Mouse (Mus musculus) embryonic facial prominence, embryonic 15.5 days (tissue): ENCODE measurements around the gene Utf1. TPM values are rescaled to one million over a fixed set of nuclear protein-coding genes. Genes with fewer than 3 reads are reported as not detected.

Experiments used
- ATAC-seq: fragments of 200-750 bp; cut with Nextera tagmentation; 2 replicates; pipeline ENCODE4 v1.8.0; 2017; ENCODE audit warnings: low read depth, moderate TSS enrichment; ENCODE audit not compliant: insufficient number of reproducible peaks, low FRiP score, low TSS enrichment
- H3K27ac ChIP-seq: fragments of 300-500 bp; sonication (generic); replicated peaks from 2 replicates; pipeline ENCODE4 v1.5.1; 2015; ENCODE audit warnings: mild to moderate bottlenecking, inconsistent platforms
- H3K27me3 ChIP-seq: fragments of 300-500 bp; sonication (generic); 2 replicates; pipeline ENCODE4 v1.6.1; 2015; ENCODE audit warnings: inconsistent platforms
- H3K36me3 ChIP-seq: fragments of 300-500 bp; sonication (generic); 2 replicates; pipeline ENCODE4 v1.6.1; 2015; ENCODE audit warnings: mild to moderate bottlenecking, inconsistent platforms
- H3K4me1 ChIP-seq: fragments of 300-500 bp; sonication (generic); 2 replicates; pipeline ENCODE4 v1.6.1; 2015; ENCODE audit warnings: inconsistent platforms
- H3K4me2 ChIP-seq: fragments of 300-500 bp; sonication (generic); replicated peaks from 2 replicates; pipeline ENCODE4 v1.6.1; 2015; ENCODE audit warnings: mild to moderate bottlenecking, inconsistent platforms
- H3K4me3 ChIP-seq: fragments of 300-500 bp; sonication (generic); replicated peaks from 2 replicates; pipeline ENCODE4 v1.5.1; 2015; ENCODE audit warnings: mild to moderate bottlenecking, inconsistent platforms
- H3K9ac ChIP-seq: fragments of 300-500 bp; sonication (generic); 2 replicates; pipeline ENCODE4 v1.6.1; 2015; ENCODE audit warnings: inconsistent platforms
- H3K9me3 ChIP-seq: fragments of 300-500 bp; sonication (generic); replicated peaks from 2 replicates; pipeline ENCODE4 v1.6.1; 2016; ENCODE audit warnings: inconsistent platforms
- WGBS: fragments of 180-500 bp; shearing (Covaris S2); methylation state at CpG from one replicate; pipeline ENCODE4 v1.1.7; 2015; 5-methylcytosine and 5-hydroxymethylcytosine counted together
- polyA plus RNA-seq: library from polyadenylated mRNA; unstranded; fragments of >200 nt; fragmentation: Nextera tagmentation; extraction: Ambion mirVana; gene quantifications from 2 replicates; pipeline ENCODE4 v1.2.1, GENCODE M21; 2015

Utf1 gene
- polyA plus RNA-seq, 1 experiment from 2014 or later, result 0.17 TPM

- Histone ChIP-seq H3K9ac (no peak overlapping the region), H3K4me1 (peaks cover 19% of the 10 kb centered on the region), H3K27me3 (no peaks in the 10 kb centered on the region), H3K4me2 (no peak overlapping the region), H3K9me3 (no peaks in the 10 kb centered on the region), H3K36me3 (no peaks in the 10 kb centered on the region), H3K4me3 (no peak overlapping the region), H3K27ac (no peak overlapping the region)
- 85% methylated on average over 10 of the region's 10 CpGs for WGBS
- no peak for ATAC-seq
Observed at GRCm38 (mm10) chr7:139974307-139974706, 30.7 kb downstream of the Utf1 start.

GRCm38 (mm10) chr7:139975471-139975870 is 31.9 kb downstream of the Utf1 start:
- no peak for ATAC-seq
- Histone ChIP-seq H3K4me2 (no peak overlapping the region), H3K9me3 (no peaks in the 10 kb centered on the region), H3K4me3 (no peak overlapping the region), H3K36me3 (no peaks in the 10 kb centered on the region), H3K4me1 (peaks cover 14% of the 10 kb centered on the region), H3K27me3 (no peaks in the 10 kb centered on the region), H3K27ac (no peak overlapping the region), H3K9ac (no peak overlapping the region)
- 47% methylated on average over 5 of the region's 5 CpGs for WGBS

- Histone ChIP-seq H3K4me2 (peak within 1 kb of the TSS; percentile 70), H3K4me3 (peak within 1 kb of the TSS; percentile 48), H3K4me1 (peaks cover 14% of the 10 kb centered on the region), H3K36me3 (0 out of 2 replicates have a peak, but pooled peaks cover 3% of the 10 kb centered on the region), H3K27ac (no peak within 1 kb of the TSS), H3K9me3 (no peaks in the 10 kb centered on the region), H3K27me3 (no peaks in the 10 kb centered on the region), H3K9ac (peak within 1 kb of the TSS; percentile 12; the same call in 1 of the 2 replicates)
- peak; percentile 84 for ATAC-seq
- 5% methylated on average over 32 of the region's 32 CpGs for WGBS
Observed at GRCm38 (mm10) chr7:139978278-139978892, 34.8 kb downstream of the Utf1 start, which contains the start of gene 6430531B16Rik. Gene 6430531B16Rik, minus strand, starts transcription at chr7:139978755.

GRCm38 (mm10) chr7:139979011-139979719 is 35.6 kb downstream of the Utf1 start:
- H3K9ac ChIP-seq, result peak overlapping the region; percentile 12; the same call in 1 of the 2 replicates
- H3K4me3 ChIP-seq, result peak overlapping the region; percentile 48
- 38% methylated on average over 13 of the region's 13 CpGs for WGBS
- peak overlapping the region; percentile 70 for H3K4me2 ChIP-seq
- peak; percentile 16; the same call in 1 of the 2 replicates for ATAC-seq
- H3K27me3 ChIP-seq, result no peaks in the 10 kb centered on the region
- peaks cover 14% of the 10 kb centered on the region for H3K4me1 ChIP-seq
- 0 out of 2 replicates have a peak, but pooled peaks cover 3% of the 10 kb centered on the region for H3K36me3 ChIP-seq
- H3K27ac ChIP-seq, result no peak overlapping the region
- H3K9me3 ChIP-seq, result no peaks in the 10 kb centered on the region

GRCm38 (mm10) chr7:139980778-139981177 is 37.2 kb downstream of the Utf1 start:
- Histone ChIP-seq H3K9me3 (no peaks in the 10 kb centered on the region), H3K9ac (no peak overlapping the region), H3K27me3 (no peaks in the 10 kb centered on the region), H3K4me2 (no peak overlapping the region), H3K27ac (no peak overlapping the region), H3K36me3 (0 out of 2 replicates have a peak, but pooled peaks cover 3% of the 10 kb centered on the region), H3K4me3 (no peak overlapping the region), H3K4me1 (peaks cover 14% of the 10 kb centered on the region)
- ATAC-seq, result no peak
- WGBS, result 54% methylated on average over 3 of the region's 3 CpGs

GRCm38 (mm10) chr7:139982058-139982457 is 38.5 kb downstream of the Utf1 start:
- Histone ChIP-seq H3K9me3 (no peaks in the 10 kb centered on the region), H3K36me3 (peaks cover 3% of the 10 kb centered on the region; the same call in 1 of the 2 replicates), H3K4me2 (no peak overlapping the region), H3K4me3 (no peak overlapping the region), H3K4me1 (peaks cover 14% of the 10 kb centered on the region), H3K27ac (no peak overlapping the region), H3K9ac (no peak overlapping the region), H3K27me3 (no peaks in the 10 kb centered on the region)
- no peak for ATAC-seq
- WGBS, result 82% methylated on average over 11 of the region's 11 CpGs

GRCm38 (mm10) chr7:139984505-139984904 is 40.9 kb downstream of the Utf1 start:
- no peaks in the 10 kb centered on the region for H3K27me3 ChIP-seq
- WGBS, result 87% methylated on average over 11 of the region's 11 CpGs

GRCm38 (mm10) chr7:139988272-139988671 is 44.7 kb downstream of the Utf1 start:
- Histone ChIP-seq H3K9ac (no peak overlapping the region), H3K27me3 (no peaks in the 10 kb centered on the region), H3K36me3 (no peaks in the 10 kb centered on the region; the same call in 1 of the 2 replicates), H3K9me3 (no peaks in the 10 kb centered on the region), H3K4me2 (no peak overlapping the region), H3K4me3 (no peak overlapping the region), H3K4me1 (no peaks in the 10 kb centered on the region), H3K27ac (no peak overlapping the region)
- ATAC-seq, result no peak
- WGBS, result 80% methylated on average over 9 of the region's 9 CpGs

More at GRCm38 (mm10) chr7:139984505-139984904, 40.9 kb downstream of the Utf1 start:
- ATAC-seq, result no peak
- Histone ChIP-seq H3K9me3 (no peaks in the 10 kb centered on the region), H3K4me3 (no peak overlapping the region), H3K4me1 (no peaks in the 10 kb centered on the region), H3K27ac (no peak overlapping the region), H3K36me3 (peaks cover 3% of the 10 kb centered on the region; the same call in 1 of the 2 replicates), H3K9ac (no peak overlapping the region), H3K4me2 (no peak overlapping the region)

- WGBS, result 66% methylated on average over 8 of the region's 8 CpGs
- Histone ChIP-seq H3K4me2 (no peak overlapping the region), H3K9me3 (no peaks in the 10 kb centered on the region), H3K9ac (no peak overlapping the region), H3K27me3 (no peaks in the 10 kb centered on the region), H3K4me1 (peaks cover 13% of the 10 kb centered on the region), H3K36me3 (peaks cover 4% of the 10 kb centered on the region; the same call in 1 of the 2 replicates), H3K27ac (no peak overlapping the region), H3K4me3 (no peak overlapping the region)
- no peak for ATAC-seq
Observed at GRCm38 (mm10) chr7:139990864-139991394, 47.3 kb downstream of the Utf1 start.

GRCm38 (mm10) chr7:139992406-139992805 is 48.8 kb downstream of the Utf1 start, which contains the start of gene Adam8:
Gene Adam8, minus strand, starts transcription at chr7:139992562.
- no peak for ATAC-seq
- H3K27ac ChIP-seq, result no peak within 1 kb of the TSS
- no peak within 1 kb of the TSS for H3K4me2 ChIP-seq
- 34% methylated on average over 7 of the region's 7 CpGs for WGBS
- H3K36me3 ChIP-seq, result peaks cover 19% of the 10 kb centered on the region
- H3K9me3 ChIP-seq, result no peaks in the 10 kb centered on the region
- no peak within 1 kb of the TSS for H3K4me3 ChIP-seq
- no peaks in the 10 kb centered on the region for H3K27me3 ChIP-seq
- no peak within 1 kb of the TSS for H3K9ac ChIP-seq
- H3K4me1 ChIP-seq, result peaks cover 16% of the 10 kb centered on the region

- no peak for ATAC-seq
- WGBS, result 71% methylated on average over 6 of the region's 6 CpGs
- H3K4me2 ChIP-seq, result no peak overlapping the region
Observed at GRCm38 (mm10) chr7:139993532-139993931, 49.9 kb downstream of the Utf1 start.

More at GRCm38 (mm10) chr7:139993532-139993931, 49.9 kb downstream of the Utf1 start:
- Histone ChIP-seq H3K27ac (no peak overlapping the region), H3K9ac (no peak overlapping the region), H3K4me3 (no peak overlapping the region), H3K36me3 (peaks cover 30% of the 10 kb centered on the region), H3K4me1 (peaks cover 16% of the 10 kb centered on the region), H3K9me3 (no peaks in the 10 kb centered on the region), H3K27me3 (no peaks in the 10 kb centered on the region)
